Mouse (Mus musculus): ENCODE data around the gene Cux2. TPM values are rescaled to one million over a fixed set of nuclear protein-coding genes. Genes with fewer than 3 reads are reported as not detected.
A peak's percentile ranks its signal among the peaks of the same experiment; 100 is the strongest.

The Cux2 gene
- polyA plus RNA-seq, 1 experiment from 2014 or later, result 14.6 TPM

DNA sequence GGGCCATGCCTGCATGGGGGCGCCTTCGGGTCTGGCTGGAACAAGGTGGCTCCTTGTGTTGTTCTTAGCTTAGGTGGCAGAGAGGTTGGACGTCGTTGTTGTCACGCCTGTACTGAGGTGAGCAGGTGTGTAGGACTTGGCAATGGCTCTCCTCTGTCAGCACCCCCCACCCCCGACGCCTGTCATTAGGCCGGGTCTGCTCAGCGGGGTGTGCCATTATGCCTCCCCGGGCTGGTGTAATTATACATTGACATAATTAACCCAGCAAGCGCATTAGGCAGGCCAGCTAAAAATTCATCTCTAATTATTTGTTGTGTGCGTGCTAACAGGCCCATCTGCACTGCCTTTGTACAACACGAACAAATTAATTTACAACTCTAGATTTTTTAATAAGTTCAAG, 160.5 kb downstream of the Cux2 start:
- WGBS, result 60% methylated on average over 13 of the region's 13 CpGs
- Histone ChIP-seq H3K4me1 (replicated peaks; ENCODE audit: control insufficient read depth, insufficient read depth, low read length) (no peaks in the 10 kb centered on the region), H3K27me3 (replicated peaks; ENCODE audit: control insufficient read depth, insufficient read depth, low read length) (no peaks in the 10 kb centered on the region), H3K27ac (ENCODE audit: low read depth) (no peak overlapping the region), H3K36me3 (ENCODE audit: control insufficient read depth, insufficient read depth, low read length) (0 out of 2 replicates have a peak, but pooled peaks cover 3% of the 10 kb centered on the region), H3K4me3 (ENCODE audit: low read depth, low read length) (no peak overlapping the region), H3K9ac (ENCODE audit: low read length) (no peak overlapping the region), H3K4me2 (ENCODE audit: low read length) (no peak overlapping the region), H3K9me3 (ENCODE audit: control insufficient read depth, low read length) (no peaks in the 10 kb centered on the region)
- DNase-seq (ENCODE audit: low spot score) (no peak), ATAC-seq (replicated peaks; ENCODE audit: low FRiP score, low TSS enrichment, low read depth) (no peak)

GRCm38 (mm10) chr5:121883356-121883755, 166.5 kb downstream of the Cux2 start:
- ATAC-seq (replicated peaks; ENCODE audit: low FRiP score, low TSS enrichment, low read depth) (no peak), DNase-seq (ENCODE audit: low spot score) (no peak)
- H3K4me2 ChIP-seq (ENCODE audit: low read length), result no peak overlapping the region

DNA sequence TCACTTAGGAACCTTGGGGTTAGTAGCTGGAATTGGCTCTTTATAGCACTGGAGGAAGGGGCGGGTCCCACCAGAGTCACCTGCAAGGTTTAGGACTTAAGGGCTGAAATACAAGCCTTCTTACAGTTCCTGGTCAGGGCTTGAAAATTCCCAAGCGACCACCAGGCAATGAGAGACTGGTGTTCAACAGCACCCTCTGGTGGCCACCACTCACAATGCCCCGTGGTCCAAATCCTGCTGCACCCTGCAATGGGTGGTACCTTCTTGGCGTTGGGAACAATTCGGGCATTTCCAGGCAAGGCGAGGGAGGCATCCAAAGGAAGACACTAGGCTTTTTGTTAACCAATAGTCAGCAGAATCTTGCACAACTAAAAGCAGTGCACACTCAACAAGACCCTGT, 170.7 kb downstream of the Cux2 start:
- H3K9ac ChIP-seq (ENCODE audit: low read length), result no peak overlapping the region
- H3K27ac ChIP-seq (ENCODE audit: low read depth), result no peak overlapping the region
- 61% methylated on average over 6 of the region's 6 CpGs for WGBS
- H3K4me1 ChIP-seq (replicated peaks; ENCODE audit: control insufficient read depth, insufficient read depth, low read length), result no peaks in the 10 kb centered on the region
- ATAC-seq (replicated peaks; ENCODE audit: low FRiP score, low TSS enrichment, low read depth), result no peak
- no peaks in the 10 kb centered on the region for H3K27me3 ChIP-seq (replicated peaks; ENCODE audit: control insufficient read depth, insufficient read depth, low read length)
- H3K9me3 ChIP-seq (ENCODE audit: control insufficient read depth, low read length), result no peaks in the 10 kb centered on the region
- 0 out of 2 replicates have a peak, but pooled peaks cover 3% of the 10 kb centered on the region for H3K36me3 ChIP-seq (ENCODE audit: control insufficient read depth, insufficient read depth, low read length)
- no peak overlapping the region for H3K4me3 ChIP-seq (ENCODE audit: low read depth, low read length)
- H3K4me2 ChIP-seq (ENCODE audit: low read length), result no peak overlapping the region
- DNase-seq (ENCODE audit: low spot score), result peak; percentile 70

More at GRCm38 (mm10) chr5:121883356-121883755, 166.5 kb downstream of the Cux2 start:
- Histone ChIP-seq H3K27me3 (replicated peaks; ENCODE audit: control insufficient read depth, insufficient read depth, low read length) (no peaks in the 10 kb centered on the region), H3K4me1 (replicated peaks; ENCODE audit: control insufficient read depth, insufficient read depth, low read length) (no peaks in the 10 kb centered on the region), H3K9ac (ENCODE audit: low read length) (no peak overlapping the region), H3K4me3 (ENCODE audit: low read depth, low read length) (no peak overlapping the region), H3K9me3 (ENCODE audit: control insufficient read depth, low read length) (no peaks in the 10 kb centered on the region), H3K27ac (ENCODE audit: low read depth) (no peak overlapping the region), H3K36me3 (ENCODE audit: control insufficient read depth, insufficient read depth, low read length) (0 out of 2 replicates have a peak, but pooled peaks cover 5% of the 10 kb centered on the region)
- 75% methylated on average over 8 of the region's 8 CpGs for WGBS

- Histone ChIP-seq H3K4me3 (ENCODE audit: low read depth, low read length) (no peak overlapping the region), H3K4me2 (ENCODE audit: low read length) (no peak overlapping the region), H3K27me3 (replicated peaks; ENCODE audit: control insufficient read depth, insufficient read depth, low read length) (no peaks in the 10 kb centered on the region), H3K36me3 (ENCODE audit: control insufficient read depth, insufficient read depth, low read length) (0 out of 2 replicates have a peak, but pooled peaks cover 3% of the 10 kb centered on the region), H3K9ac (ENCODE audit: low read length) (no peak overlapping the region), H3K9me3 (ENCODE audit: control insufficient read depth, low read length) (no peaks in the 10 kb centered on the region), H3K27ac (ENCODE audit: low read depth) (no peak overlapping the region), H3K4me1 (replicated peaks; ENCODE audit: control insufficient read depth, insufficient read depth, low read length) (no peaks in the 10 kb centered on the region)
- ATAC-seq (replicated peaks; ENCODE audit: low FRiP score, low TSS enrichment, low read depth) (no peak), DNase-seq (ENCODE audit: low spot score) (no peak)
- 84% methylated on average over 17 of the region's 17 CpGs for whole genome bisulfite sequencing
These were observed 171.2 kb downstream of the Cux2 start for GRCm38 (mm10) chr5:121878703-121879102.

- Histone ChIP-seq H3K27ac (ENCODE audit: low read depth) (no peak overlapping the region), H3K9ac (ENCODE audit: low read length) (no peak overlapping the region), H3K4me2 (ENCODE audit: low read length) (no peak overlapping the region), H3K27me3 (replicated peaks; ENCODE audit: control insufficient read depth, insufficient read depth, low read length) (no peaks in the 10 kb centered on the region), H3K9me3 (ENCODE audit: control insufficient read depth, low read length) (no peaks in the 10 kb centered on the region), H3K4me3 (ENCODE audit: low read depth, low read length) (no peak overlapping the region), H3K36me3 (ENCODE audit: control insufficient read depth, insufficient read depth, low read length) (0 out of 2 replicates have a peak, but pooled peaks cover 9% of the 10 kb centered on the region), H3K4me1 (replicated peaks; ENCODE audit: control insufficient read depth, insufficient read depth, low read length) (no peaks in the 10 kb centered on the region)
- DNase-seq (ENCODE audit: low spot score) (no peak), ATAC-seq (replicated peaks; ENCODE audit: low FRiP score, low TSS enrichment, low read depth) (no peak)
- 83% methylated on average over 12 of the region's 12 CpGs for WGBS
These were observed 173.0 kb downstream of the Cux2 start for GRCm38 (mm10) chr5:121876901-121877300.

GRCm38 (mm10) chr5:121875041-121875440, 174.9 kb downstream of the Cux2 start:
- Histone ChIP-seq H3K4me3 (ENCODE audit: low read depth, low read length) (no peak overlapping the region), H3K27ac (ENCODE audit: low read depth) (no peak overlapping the region), H3K27me3 (replicated peaks; ENCODE audit: control insufficient read depth, insufficient read depth, low read length) (no peaks in the 10 kb centered on the region), H3K4me2 (ENCODE audit: low read length) (no peak overlapping the region), H3K9ac (ENCODE audit: low read length) (no peak overlapping the region), H3K4me1 (replicated peaks; ENCODE audit: control insufficient read depth, insufficient read depth, low read length) (no peaks in the 10 kb centered on the region), H3K36me3 (ENCODE audit: control insufficient read depth, insufficient read depth, low read length) (0 out of 2 replicates have a peak, but pooled peaks cover 9% of the 10 kb centered on the region), H3K9me3 (ENCODE audit: control insufficient read depth, low read length) (no peaks in the 10 kb centered on the region)
- no peak for ATAC-seq (replicated peaks; ENCODE audit: low FRiP score, low TSS enrichment, low read depth)
- 86% methylated on average over 12 of the region's 12 CpGs for WGBS
- no peak for DNase-seq (ENCODE audit: low spot score)

- no peak overlapping the region for H3K27ac ChIP-seq (ENCODE audit: low read depth)
- H3K4me3 ChIP-seq (ENCODE audit: low read depth, low read length), result no peak overlapping the region
- peak; percentile 54 for ATAC-seq (replicated peaks; ENCODE audit: low FRiP score, low TSS enrichment, low read depth)
- no peaks in the 10 kb centered on the region for H3K9me3 ChIP-seq (ENCODE audit: control insufficient read depth, low read length)
- H3K4me1 ChIP-seq (replicated peaks; ENCODE audit: control insufficient read depth, insufficient read depth, low read length), result no peaks in the 10 kb centered on the region
- H3K9ac ChIP-seq (ENCODE audit: low read length), result no peak overlapping the region
- DNase-seq (ENCODE audit: low spot score), result peak; percentile 95
- H3K36me3 ChIP-seq (ENCODE audit: control insufficient read depth, insufficient read depth, low read length), result peaks cover 16% of the 10 kb centered on the region; the same call in 1 of the 2 replicates
- H3K4me2 ChIP-seq (ENCODE audit: low read length), result no peak overlapping the region
- 13% methylated on average over 4 of the region's 4 CpGs for WGBS
- no peaks in the 10 kb centered on the region for H3K27me3 ChIP-seq (replicated peaks; ENCODE audit: control insufficient read depth, insufficient read depth, low read length)
These were observed 177.7 kb downstream of the Cux2 start for GRCm38 (mm10) chr5:121872158-121872557.

- ATAC-seq (replicated peaks; ENCODE audit: low FRiP score, low TSS enrichment, low read depth) (no peak), DNase-seq (ENCODE audit: low spot score) (no peak)
- H3K36me3 ChIP-seq (ENCODE audit: control insufficient read depth, insufficient read depth, low read length), result peaks cover 16% of the 10 kb centered on the region; the same call in 1 of the 2 replicates
- H3K9ac ChIP-seq (ENCODE audit: low read length), result no peak overlapping the region
- no peaks in the 10 kb centered on the region for H3K27me3 ChIP-seq (replicated peaks; ENCODE audit: control insufficient read depth, insufficient read depth, low read length)
- no peaks in the 10 kb centered on the region for H3K9me3 ChIP-seq (ENCODE audit: control insufficient read depth, low read length)
- WGBS, result 91% methylated on average over 13 of the region's 13 CpGs
- no peak overlapping the region for H3K4me3 ChIP-seq (ENCODE audit: low read depth, low read length)
- no peak overlapping the region for H3K4me2 ChIP-seq (ENCODE audit: low read length)
- H3K27ac ChIP-seq (ENCODE audit: low read depth), result no peak overlapping the region
- H3K4me1 ChIP-seq (replicated peaks; ENCODE audit: control insufficient read depth, insufficient read depth, low read length), result no peaks in the 10 kb centered on the region
These were observed 178.3 kb downstream of the Cux2 start for GRCm38 (mm10) chr5:121871515-121872030.

- no peaks in the 10 kb centered on the region for H3K9me3 ChIP-seq (ENCODE audit: control insufficient read depth, low read length)
- H3K4me2 ChIP-seq (ENCODE audit: low read length), result no peak overlapping the region
- no peaks in the 10 kb centered on the region for H3K4me1 ChIP-seq (replicated peaks; ENCODE audit: control insufficient read depth, insufficient read depth, low read length)
- H3K36me3 ChIP-seq (ENCODE audit: control insufficient read depth, insufficient read depth, low read length), result peaks cover 16% of the 10 kb centered on the region; the same call in 1 of the 2 replicates
- ATAC-seq (replicated peaks; ENCODE audit: low FRiP score, low TSS enrichment, low read depth) (no peak), DNase-seq (ENCODE audit: low spot score) (no peak)
- no peak overlapping the region for H3K27ac ChIP-seq (ENCODE audit: low read depth)
- H3K4me3 ChIP-seq (ENCODE audit: low read depth, low read length), result no peak overlapping the region
- 84% methylated on average over 6 of the region's 6 CpGs for WGBS
- no peak overlapping the region for H3K9ac ChIP-seq (ENCODE audit: low read length)
- H3K27me3 ChIP-seq (replicated peaks; ENCODE audit: control insufficient read depth, insufficient read depth, low read length), result no peaks in the 10 kb centered on the region
These were observed 179.1 kb downstream of the Cux2 start for GRCm38 (mm10) chr5:121870832-121871231.
